Mouse (Mus musculus) layer of hippocampus, postnatal 10 days (tissue): ENCODE results near the gene Prss33. TPM values are rescaled to one million over a fixed set of nuclear protein-coding genes. Genes with fewer than 3 reads are reported as not detected.
"Not testable (repeated sequence)": the region's sequence is repeated elsewhere in the genome, so short reads cannot be mapped to it uniquely, and the experiment has no call there.

ENCODE experiments used
- DNase-seq, 2 experiments: peaks; one replicate each; pipeline ENCODE4 v3.0.0; 2021; ENCODE audit warnings: low spot score in 2 of 2
- long read RNA-seq: library from polyadenylated mRNA; stranded (forward); transcript quantifications from one replicate; pipeline ENCODE4 v2.0.0, GENCODE M21; 2023
- total RNA-seq, 2 experiments: library from RNA; stranded (reverse); gene quantifications; 2 replicates each; pipeline ENCODE4 v1.2.3; 2021

Prss33 gene
- total RNA-seq, result not detected
- long read RNA-seq, result 0 reads

DNA sequence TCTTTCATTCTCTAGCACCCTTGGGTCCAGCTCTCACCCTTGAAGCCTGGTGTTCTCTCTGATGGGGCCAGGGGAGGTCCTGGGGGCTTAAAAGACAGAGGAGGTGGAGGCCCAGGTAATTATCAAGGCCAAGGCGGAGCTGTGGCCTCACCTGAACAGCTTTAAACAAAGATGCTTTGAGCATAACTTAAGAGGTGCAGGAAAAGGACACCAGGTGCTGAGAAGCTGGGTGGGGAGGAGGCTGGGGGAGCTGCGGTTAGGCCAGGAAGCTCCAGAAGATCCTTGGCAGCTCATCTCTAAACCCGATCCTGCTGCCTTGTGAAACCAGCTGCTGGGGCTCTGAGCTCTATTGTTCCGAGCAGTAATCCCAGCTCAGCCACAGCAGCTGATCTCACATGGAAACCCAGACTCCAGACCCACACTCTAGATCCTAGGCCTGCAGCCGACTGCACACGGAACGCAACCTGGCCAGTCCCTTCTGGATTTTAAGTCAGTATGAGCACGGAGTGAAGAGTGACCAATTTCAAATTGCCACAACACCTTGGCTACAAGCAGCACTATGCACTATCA is at the start of gene Prss33:
Gene Prss33, minus strand, starts transcription at position 51 of the 570 bp plus-strand sequence.
- DNase-seq, result no peak

DNA sequence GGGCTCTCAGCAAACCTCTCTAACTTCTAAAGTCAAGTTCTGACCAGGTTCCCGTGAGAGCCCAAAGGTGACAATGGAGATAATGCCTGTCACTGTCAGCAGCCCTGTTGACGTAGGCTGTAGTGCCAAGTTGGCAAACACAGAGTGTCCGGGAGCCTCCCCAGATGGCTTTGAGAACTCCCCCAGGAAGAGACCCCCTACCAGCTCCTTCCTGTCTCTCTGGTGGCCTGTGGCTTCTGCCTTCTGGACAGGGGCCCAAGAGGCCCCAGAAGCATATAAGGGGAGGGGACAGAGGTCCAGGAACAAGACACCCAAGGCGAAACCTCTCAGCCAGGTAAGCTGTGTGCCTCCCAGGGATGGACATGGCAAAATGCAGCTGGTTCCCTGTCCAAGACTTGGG is 44.7 kb upstream of the Prss33 start, which contains the start of the genes Dcpp1 and Dcpp2:
Gene Dcpp1, plus strand, starts transcription at position 301 of the 400 bp plus-strand sequence.
Gene Dcpp2, plus strand, starts transcription at position 305 of the 400 bp plus-strand sequence.
- not testable (repeated sequence) for DNase-seq

DNA sequence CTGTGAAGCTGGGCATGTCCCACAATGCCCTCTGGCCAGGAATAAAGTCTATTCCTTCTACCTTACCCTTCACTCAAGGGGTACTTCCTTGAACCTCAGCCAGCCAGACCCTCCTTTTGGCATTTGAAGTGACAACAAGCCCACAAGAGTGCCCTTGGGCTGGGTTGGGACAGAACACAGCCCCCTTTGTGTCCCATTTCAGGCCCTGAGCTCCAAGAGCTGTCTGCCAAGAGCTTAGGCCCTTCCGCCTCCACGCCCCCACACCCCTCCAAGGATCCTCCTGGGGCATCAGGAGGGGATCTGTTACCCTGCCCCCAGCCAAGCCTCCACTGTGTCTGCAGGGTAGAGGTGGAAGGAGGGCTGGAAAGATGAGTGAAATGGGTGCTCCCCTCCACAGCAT is 41.3 kb upstream of the Prss33 start:
- DNase-seq, result peak; percentile 28 to 30

DNA sequence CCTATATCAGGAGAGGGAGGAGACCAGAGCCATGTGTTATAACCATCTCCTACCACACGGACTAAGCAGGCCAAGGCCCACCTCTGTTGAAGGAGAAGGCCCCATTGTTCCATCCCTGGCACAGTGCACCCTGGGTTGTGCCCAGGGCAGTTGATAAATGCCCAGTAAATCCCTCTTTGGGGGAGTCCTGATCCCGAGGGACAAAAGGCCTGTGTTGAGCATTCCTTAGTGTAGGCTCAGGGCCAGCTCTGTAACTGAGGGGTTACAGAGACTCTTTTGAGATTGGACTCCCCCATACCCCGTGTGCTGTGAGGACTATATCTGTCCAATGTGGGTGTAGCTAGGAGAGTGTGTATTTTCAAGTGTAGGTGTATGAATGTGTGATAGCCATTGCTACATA is 40.9 kb upstream of the Prss33 start:
- DNase-seq, result peak; percentile 35 to 55

DNA sequence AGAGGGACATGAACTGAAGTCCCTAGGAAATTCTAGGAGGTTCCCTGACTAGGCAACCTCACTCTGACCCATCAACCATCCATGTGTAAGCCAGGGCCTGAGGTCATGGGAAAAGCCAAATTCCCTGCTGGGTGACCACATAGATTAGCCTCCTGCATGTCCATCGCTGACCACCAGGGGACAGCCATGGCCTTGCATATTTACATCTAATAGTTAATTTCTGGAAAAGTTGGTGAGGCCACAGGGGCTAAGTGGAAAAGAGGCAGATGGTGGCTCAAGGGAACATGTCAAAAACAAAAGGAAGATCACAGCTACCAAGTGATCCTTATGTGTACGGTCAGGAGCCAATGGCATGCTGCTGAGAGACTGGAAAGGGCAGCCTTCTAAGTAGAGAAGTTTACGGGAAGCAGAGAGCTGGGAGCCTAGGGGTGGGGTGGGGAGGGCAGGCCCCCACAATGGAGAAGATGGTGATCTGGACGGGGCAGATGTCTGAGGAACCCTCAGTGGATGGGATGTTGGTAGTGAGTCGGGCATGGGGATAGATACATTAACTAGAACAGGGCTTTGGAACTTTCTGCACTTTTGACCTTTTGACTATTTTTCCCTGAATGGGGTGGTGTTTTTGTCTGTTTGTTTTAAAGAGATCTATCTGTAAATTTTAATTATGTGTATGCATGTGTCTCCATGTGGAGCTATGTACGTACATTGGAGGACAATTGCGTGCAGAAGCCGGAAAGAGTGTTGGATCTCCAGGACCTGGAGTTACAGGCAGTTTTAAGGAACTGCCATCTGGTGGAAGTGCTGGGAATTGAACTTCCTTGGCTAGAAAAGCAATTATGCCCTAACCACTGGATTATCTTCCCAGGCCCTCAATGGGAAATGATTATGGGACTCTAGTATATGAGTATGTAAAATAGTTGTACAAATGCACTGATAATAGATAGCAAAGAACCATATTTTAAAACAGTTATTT is 38.3 kb upstream of the Prss33 start:
- DNase-seq, result peak; percentile 37 to 54

DNA sequence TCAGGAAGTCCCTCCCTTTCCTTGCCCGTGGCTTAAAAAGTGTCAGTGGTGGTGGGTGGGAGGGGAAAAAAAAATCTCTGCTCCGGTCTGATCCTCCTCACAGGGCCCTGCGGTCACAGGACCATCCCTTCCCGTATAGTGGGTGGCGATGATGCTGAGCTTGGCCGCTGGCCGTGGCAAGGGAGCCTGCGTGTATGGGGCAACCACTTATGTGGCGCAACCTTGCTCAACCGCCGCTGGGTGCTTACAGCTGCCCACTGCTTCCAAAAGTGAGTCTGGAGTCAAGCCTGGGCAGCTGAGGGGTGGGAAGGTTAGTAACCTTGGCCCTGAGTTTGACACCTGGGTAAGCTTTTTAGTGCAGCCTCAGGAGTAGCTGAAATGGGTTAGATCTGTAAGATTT is 32.7 kb upstream of the Prss33 start:
- no peak for DNase-seq

DNA sequence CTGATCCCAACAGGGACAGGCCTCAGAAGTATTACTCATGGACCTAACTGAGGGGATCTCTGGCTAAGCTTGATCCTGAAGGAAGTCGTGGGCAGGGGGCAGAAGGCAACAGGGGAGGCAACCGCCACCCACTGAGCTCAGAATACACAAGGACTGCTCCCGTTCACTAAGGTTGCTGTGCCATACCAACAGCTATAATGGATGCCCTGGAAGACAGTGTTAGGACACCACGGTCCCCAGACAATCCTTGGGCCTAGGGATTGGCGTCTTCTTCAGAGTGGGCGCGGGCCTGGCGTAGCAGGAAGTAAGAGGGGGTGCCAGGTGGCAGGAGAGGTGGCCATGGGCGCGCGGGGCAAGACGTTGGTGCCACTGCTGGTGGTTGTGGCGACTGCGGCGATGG is 31.9 kb upstream of the Prss33 start, which contains the start of gene Prss21:
Gene Prss21, plus strand, starts transcription at position 301 of the 400 bp plus-strand sequence.
- DNase-seq, result no peak

DNA sequence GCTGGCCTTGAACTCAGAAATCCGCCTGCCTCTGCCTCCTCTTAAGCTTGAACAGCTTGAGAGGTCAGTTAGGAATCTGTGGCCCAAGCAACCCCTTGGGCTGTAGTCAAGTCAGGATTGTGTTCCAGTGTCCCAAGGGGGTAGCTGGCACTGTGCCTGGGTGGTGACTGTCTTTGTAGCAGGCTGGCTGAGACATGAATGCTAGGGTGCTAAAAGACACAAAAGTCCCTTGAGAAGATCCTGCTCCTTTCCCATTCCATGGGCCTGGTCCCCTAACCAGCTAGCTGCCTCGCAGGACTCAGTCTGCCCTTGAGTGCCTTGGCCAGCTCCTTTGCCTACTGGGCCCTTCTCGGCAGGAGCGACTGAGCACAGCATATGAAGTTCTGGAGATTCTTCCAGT is 27.1 kb upstream of the Prss33 start:
- no peak for DNase-seq

DNA sequence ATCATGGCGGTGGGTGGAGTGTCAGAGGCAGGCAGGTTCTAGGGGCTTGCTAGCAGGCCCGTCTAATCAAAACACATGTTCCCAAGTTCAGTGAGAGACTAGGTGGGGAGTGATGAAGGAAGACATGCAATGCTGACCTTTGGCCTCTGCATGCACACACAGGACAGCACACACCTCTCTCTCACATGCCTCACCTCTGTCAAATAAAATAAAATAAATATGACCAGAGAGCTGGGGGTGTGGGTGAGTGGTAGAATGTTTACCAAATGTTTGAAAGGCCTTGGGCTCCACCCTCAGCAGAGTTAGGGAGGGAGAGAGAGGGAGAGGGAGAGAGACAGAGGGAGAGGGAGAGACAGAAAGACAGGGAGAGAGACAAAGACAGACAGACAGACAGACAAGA is 22.1 kb upstream of the Prss33 start:
- no peak for DNase-seq

DNA sequence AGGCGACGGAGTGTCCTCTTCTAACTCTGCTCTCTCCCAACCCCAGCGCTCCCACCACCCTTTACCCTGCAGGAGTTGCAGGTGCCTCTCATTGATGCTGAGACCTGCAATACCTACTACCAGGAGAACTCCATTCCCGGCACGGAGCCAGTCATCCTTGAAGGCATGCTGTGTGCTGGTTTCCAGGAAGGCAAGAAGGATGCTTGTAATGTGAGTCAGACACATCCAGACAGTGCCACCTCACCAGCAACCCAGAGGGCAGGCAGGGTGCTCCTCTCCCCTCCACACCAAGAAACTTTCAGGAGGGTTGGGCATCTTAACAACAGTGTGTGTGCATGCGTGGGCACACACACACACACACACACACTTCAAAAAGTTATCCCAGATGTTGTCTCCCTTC is 21.3 kb upstream of the Prss33 start:
- DNase-seq, result no peak

DNA sequence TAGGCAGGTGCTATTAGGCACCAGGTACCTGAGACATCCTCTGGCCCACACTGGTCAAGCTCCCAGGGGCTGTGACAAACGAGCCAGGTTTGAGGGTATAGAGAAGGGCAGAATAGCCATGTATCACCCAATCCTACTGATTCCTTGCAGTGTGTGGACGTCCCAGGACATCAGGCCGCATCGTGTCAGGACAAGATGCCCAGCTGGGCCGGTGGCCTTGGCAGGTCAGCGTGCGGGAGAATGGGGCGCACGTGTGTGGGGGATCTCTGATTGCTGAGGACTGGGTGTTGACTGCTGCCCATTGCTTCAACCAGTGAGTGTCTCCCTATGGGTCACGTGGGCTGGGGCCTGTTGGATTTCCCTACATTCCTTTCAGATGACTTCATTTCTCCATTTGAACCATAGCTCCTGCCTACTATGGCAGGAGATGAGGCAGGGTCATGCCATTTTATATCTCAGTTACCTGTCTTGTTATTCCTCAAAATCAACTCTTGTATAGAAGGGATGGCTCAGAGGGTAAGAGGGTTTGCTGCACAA is 18.4 kb upstream of the Prss33 start:
- DNase-seq, result no peak

DNA sequence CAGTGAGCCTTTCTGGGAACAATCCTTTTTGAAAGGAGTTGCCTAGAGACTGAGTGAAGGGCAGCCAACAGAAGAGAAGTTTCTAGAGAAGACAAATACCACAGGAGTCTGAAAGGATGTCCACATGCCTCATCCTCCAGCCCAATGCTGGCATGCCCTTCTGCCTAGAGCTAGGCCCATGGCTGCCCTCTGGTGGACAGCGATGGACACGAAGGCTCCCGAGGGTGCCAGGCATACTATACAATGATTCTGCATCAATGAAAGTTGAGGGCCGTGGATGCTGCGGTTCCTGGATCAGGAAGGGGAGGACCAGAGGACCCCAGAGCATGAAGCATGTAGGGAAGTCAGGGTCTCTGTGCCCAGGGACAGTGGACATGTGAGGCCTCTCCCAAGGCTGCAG is 17.4 kb upstream of the Prss33 start:
- peak; percentile 46 to 55 for DNase-seq

DNA sequence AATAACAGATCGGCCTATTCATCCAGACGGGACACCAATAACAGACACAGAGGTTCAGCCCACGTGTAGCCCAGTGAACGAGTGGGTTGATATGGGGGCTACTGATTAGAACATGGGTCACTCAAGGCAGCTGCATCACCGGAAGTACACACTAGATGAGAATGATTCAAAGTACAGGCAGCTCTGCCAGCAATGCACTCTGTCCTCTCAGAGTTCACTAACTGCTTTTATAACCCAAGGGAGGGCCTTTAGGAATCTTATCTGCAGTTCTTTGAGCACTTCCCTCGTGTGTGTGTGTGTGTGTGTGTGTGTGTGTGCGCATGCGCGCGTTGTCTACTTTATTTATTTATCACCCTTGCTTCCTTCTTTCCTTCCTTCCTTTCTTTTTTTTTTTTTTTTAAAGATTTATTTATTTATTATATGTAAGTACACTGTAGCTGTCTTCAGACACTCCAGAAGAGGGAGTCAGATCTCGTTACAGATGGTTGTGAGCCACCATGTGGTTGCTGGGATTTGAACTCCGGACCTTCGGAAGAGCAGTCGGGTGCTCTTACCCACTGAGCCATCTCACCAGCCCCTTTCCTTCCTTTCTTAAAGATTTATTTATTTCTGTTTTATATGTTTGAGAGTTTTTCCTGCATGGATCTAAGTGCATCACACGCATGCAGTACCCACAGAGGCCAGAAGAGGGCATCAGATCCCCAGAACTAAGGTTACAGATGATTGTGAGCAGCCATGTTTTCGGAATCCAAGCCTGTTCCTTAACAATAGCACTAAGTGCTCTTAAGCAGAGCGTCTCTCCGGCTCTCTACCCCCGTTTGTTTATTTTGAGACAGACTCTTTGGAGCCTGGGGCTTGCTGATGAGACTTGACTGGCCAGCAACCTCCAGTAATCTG is 15.2 kb upstream of the Prss33 start:
- peak; percentile 77 to 85 for DNase-seq

DNA sequence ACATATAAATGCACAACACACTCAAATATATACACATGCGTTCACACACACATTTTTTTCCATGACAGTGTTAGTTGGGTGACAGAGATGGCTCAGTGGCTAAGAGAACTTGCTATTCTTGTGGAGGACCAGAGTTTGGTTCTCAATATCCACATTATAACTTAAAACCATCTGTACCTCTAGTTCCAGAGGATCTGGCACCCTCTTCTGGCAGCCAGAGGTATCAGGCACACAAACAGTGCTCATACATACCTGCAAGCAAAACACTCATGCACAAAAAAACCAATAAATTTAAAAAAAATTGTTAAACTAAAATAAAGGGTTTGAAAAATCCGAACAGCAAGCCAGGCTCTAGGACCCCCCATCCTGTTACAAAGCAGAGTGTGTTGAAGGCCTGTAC is 14.2 kb upstream of the Prss33 start:
- no peak for DNase-seq

DNA sequence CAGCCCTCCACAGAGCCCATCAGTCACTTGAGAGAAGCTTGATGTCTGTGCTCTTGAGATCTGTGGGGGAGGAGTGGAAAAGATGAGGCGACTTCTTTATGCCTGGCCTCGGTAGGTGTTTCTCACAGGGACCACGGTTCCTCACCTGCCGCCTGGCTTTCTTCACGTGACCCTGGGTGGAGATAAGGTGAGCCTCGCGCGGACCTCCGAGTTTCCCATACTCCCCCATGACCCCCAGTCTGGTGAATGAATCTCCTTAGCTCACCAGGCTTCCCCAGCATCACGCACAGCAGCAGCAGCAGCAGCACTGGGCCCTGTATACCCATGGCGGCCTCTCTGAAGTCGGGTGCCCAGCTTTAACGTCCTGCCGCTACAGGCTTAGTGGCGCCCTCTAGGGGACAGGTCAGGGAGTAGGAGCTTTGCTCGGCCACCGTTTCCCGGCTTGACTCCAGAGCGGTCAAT is 8.0 kb upstream of the Prss33 start, which contains the start of the genes Prss32 and Prss41:
Gene Prss32, plus strand, starts transcription at position 44 of the 462 bp plus-strand sequence.
Gene Prss41, minus strand, starts transcription at position 361 of the 462 bp plus-strand sequence.
- DNase-seq, result peak; percentile 57 to 59

DNA sequence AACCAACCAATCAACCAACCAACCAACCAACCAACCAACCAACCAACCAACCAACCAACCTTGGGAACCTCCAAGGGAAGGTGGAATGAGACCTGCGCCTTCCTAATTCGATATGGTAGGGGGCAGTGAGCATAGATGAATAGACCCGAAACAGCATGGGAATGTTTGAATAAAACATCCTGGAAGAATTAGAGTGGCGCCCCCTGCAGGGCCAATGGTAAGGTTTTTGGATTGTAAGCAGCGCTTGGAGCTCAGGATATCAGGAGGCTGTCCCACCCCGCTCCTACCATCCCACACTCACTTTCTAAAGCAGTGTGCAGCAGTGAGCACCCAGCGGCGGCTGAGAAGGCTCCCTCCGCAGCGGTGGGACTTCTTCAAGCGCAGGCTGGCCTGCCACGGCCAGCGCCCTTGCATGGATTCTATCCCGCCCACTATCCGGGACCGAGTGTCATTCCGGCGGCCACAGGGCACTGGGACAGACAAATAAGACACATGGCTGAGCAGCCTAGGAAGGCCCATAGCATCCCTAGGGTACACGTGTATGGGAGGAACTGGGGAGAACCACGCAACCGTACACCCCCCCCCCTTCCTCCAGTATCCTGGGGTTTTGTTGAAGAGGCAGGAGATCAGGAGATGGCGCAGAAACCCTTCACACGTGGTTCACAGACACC is 7.4 kb upstream of the Prss33 start:
- no peak for DNase-seq

DNA sequence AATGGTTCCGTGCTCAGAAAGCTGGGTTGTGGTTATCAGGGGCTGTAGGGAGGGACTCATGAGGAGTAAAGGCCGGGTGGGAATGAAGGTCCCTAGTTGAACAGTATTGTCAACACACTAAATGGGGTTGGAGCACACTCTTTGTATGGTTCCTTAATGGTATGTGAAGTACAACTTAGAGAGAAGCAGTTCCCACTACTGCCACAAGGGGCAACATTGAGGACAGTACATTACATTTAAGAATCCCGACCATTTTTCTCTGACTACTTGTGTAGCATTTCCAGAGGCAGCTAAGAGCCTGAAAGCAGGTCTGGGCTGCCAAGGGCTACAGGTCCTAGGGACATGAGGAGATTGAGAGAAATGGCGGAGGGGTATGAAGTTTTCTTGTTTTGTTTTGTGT is 5.3 kb upstream of the Prss33 start:
- DNase-seq, result peak; percentile 64 to 68

DNA sequence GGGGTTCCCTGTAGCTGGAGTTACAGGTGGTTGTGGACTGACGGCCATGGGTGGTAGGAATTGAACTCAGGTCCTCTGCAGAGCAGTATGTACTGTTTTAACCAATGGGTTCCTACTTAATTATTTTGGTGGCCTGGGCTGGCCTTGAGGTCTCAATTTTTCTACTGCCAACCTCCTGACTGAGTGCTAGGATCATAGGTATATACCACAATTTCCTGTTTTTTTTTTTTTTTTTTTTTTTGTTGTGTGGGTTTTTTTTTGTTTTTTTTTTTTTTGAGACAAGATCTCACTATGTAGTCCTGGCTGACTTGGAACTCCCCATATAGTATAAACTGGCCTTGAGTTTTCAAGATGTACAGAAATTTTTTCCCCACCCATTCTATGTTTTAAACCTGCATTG is 4.7 kb downstream of the Prss33 start:
- DNase-seq, result no peak

DNA sequence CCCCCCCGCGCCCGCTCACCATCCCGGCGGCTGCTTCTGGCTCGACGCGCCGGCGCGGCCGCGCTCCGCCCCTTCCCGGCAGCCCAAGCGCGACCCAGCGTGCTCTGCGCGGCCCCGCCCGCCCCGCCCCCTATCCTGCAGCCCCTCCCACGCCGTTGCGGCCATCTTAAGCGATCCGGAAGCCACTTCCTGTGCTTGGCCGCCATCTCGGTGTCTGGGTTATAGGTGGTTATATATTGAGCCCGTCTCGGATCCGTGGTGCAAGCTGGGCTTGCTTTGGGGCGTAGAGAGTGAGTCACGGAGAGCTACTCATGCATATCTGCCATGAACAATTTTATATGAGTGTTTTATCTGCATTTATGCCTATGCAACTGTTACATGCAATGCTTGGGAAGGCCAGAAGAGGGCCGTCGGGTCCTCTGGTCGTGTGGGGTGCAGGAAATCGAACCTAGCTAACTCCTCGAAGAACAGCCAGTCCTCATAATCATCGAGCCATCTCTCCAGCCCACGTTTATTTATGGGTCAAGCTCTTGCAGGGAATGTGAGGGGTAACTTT is 6.7 kb downstream of the Prss33 start, which contains the start of gene Elob:
Gene Elob, minus strand, starts transcription at position 73 of the 556 bp plus-strand sequence.
- DNase-seq, result peak; percentile 78 to 86
